Mouse (Mus musculus): Measurements from ENCODE around the gene Gm10944. TPM values are rescaled to one million over a fixed set of nuclear protein-coding genes. Genes with fewer than 3 reads are reported as not detected.
A peak's percentile ranks its signal among the peaks of the same experiment; 100 is the strongest.

The Gm10944 gene
- not detected in 2 replicates for polyA plus RNA-seq (2012; rRNA removed)

GRCm38 (mm10) chr10:10681048-10681447, at the start of gene Gm10944:
Gene Gm10944, plus strand, starts transcription at chr10:10681348.
- no peaks in the 10 kb centered on the region for H3K4me1 ChIP-seq (ENCODE audit: control insufficient read depth, insufficient read depth, low read length)
- no peaks in the 10 kb centered on the region for H3K36me3 ChIP-seq (ENCODE audit: control insufficient read depth, insufficient read depth, low read length)
- TF ChIP-seq POLR2A (IDR thresholded peaks at IDR 0.05; ENCODE audit: control insufficient read depth, low read depth, low read length) (no peak), CTCF (IDR thresholded peaks at IDR 0.05; ENCODE audit: control insufficient read depth, insufficient read depth, insufficient replicate concordance, low read depth, low read length) (no peak)
- no peak within 1 kb of the TSS for H3K4me3 ChIP-seq (ENCODE audit: control insufficient read depth, low read depth, low read length)
- no peaks in the 10 kb centered on the region for H3K27me3 ChIP-seq (ENCODE audit: control insufficient read depth, insufficient read depth, low read length)
- H3K27ac ChIP-seq (ENCODE audit: control insufficient read depth, insufficient read depth, low read depth, low read length): no peak within 1 kb of the TSS

DNA sequence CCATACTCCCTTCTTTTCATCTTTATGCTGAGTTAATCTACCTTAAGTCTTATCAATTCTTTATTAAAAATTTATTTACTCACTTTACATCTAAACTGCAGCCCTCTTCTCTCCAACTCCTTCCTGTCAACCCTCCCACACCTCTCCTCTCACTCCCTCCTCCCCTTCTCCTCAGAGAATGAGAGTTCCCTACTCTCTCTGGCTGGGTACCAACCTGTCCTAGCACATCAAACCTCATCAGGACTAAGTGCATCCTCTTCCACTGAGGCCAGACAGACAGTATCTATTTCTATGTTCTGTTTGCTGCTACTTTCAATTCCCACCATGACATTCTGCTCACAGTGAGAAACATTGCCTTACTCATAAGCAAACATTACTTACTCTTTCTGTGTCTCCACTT, 25.2 kb upstream of the Gm10944 start:
- H3K4me3 ChIP-seq (ENCODE audit: control insufficient read depth, low read depth, low read length): no peak overlapping the region
- no peaks in the 10 kb centered on the region for H3K36me3 ChIP-seq (ENCODE audit: control insufficient read depth, insufficient read depth, low read length)
- TF ChIP-seq CTCF (IDR thresholded peaks at IDR 0.05; ENCODE audit: control insufficient read depth, insufficient read depth, insufficient replicate concordance, low read depth, low read length) (no peak), POLR2A (IDR thresholded peaks at IDR 0.05; ENCODE audit: control insufficient read depth, low read depth, low read length) (no peak)
- no peaks in the 10 kb centered on the region for H3K27me3 ChIP-seq (ENCODE audit: control insufficient read depth, insufficient read depth, low read length)
- no peak overlapping the region for H3K27ac ChIP-seq (ENCODE audit: control insufficient read depth, insufficient read depth, low read depth, low read length)
- H3K4me1 ChIP-seq (ENCODE audit: control insufficient read depth, insufficient read depth, low read length): no peaks in the 10 kb centered on the region

DNA sequence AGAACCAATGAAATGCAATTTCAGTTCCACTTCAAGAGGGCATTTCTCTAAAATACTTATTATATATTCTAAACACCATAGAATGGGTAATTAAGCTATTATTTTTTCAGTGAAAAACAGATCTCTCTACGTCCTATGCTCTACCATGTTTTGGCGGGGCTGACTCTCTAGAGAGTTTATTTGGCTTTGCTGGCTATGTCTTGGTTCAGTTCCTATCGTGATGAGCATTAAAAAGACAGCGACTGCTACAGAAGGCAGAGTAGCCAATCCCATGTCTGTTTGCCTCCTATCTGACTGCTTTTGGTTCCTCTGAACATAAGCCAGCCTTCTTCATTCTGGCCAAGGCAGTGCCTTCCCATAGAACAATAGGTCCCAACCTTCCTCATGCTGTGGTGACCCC, 24.5 kb upstream of the Gm10944 start:
- TF ChIP-seq CTCF (IDR thresholded peaks at IDR 0.05; ENCODE audit: control insufficient read depth, insufficient read depth, insufficient replicate concordance, low read depth, low read length): no peak
- TF ChIP-seq POLR2A (IDR thresholded peaks at IDR 0.05; ENCODE audit: control insufficient read depth, low read depth, low read length): no peak
- H3K4me1 ChIP-seq (ENCODE audit: control insufficient read depth, insufficient read depth, low read length): no peaks in the 10 kb centered on the region
- H3K4me3 ChIP-seq (ENCODE audit: control insufficient read depth, low read depth, low read length): no peak overlapping the region
- H3K36me3 ChIP-seq (ENCODE audit: control insufficient read depth, insufficient read depth, low read length): no peaks in the 10 kb centered on the region
- H3K27me3 ChIP-seq (ENCODE audit: control insufficient read depth, insufficient read depth, low read length): no peaks in the 10 kb centered on the region
- H3K27ac ChIP-seq (ENCODE audit: control insufficient read depth, insufficient read depth, low read depth, low read length): no peak overlapping the region

GRCm38 (mm10) chr10:10659161-10659560, 22.0 kb upstream of the Gm10944 start:
- Histone ChIP-seq H3K27me3 (ENCODE audit: control insufficient read depth, insufficient read depth, low read length) (no peaks in the 10 kb centered on the region), H3K4me1 (ENCODE audit: control insufficient read depth, insufficient read depth, low read length) (no peaks in the 10 kb centered on the region), H3K36me3 (ENCODE audit: control insufficient read depth, insufficient read depth, low read length) (no peaks in the 10 kb centered on the region), H3K27ac (ENCODE audit: control insufficient read depth, insufficient read depth, low read depth, low read length) (no peak overlapping the region), H3K4me3 (ENCODE audit: control insufficient read depth, low read depth, low read length) (no peak overlapping the region)
- TF ChIP-seq CTCF (IDR thresholded peaks at IDR 0.05; ENCODE audit: control insufficient read depth, insufficient read depth, insufficient replicate concordance, low read depth, low read length): no peak
- TF ChIP-seq POLR2A (IDR thresholded peaks at IDR 0.05; ENCODE audit: control insufficient read depth, low read depth, low read length): no peak

DNA sequence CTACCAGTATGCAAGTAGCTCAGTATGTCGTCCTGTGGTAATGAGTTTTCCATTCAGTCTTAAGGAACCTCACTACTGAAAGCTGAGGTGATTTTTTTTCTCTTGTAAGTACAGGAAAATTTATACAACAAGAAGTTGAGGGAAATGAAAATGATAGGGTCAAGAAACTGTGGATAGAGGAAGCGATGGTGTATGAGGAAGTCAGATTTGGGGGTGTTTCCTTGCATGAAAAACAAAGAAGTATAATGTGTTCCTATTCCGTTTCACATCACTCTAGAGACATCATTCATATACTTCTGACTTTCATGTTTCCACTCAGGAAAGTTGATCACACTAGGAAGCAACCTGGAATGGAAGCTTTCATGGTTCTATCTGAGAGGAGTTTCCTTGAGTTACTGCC, 21.2 kb upstream of the Gm10944 start:
- TF ChIP-seq POLR2A (IDR thresholded peaks at IDR 0.05; ENCODE audit: control insufficient read depth, low read depth, low read length): no peak
- no peak for TF ChIP-seq CTCF (IDR thresholded peaks at IDR 0.05; ENCODE audit: control insufficient read depth, insufficient read depth, insufficient replicate concordance, low read depth, low read length)
- Histone ChIP-seq H3K4me1 (ENCODE audit: control insufficient read depth, insufficient read depth, low read length) (no peaks in the 10 kb centered on the region), H3K27ac (ENCODE audit: control insufficient read depth, insufficient read depth, low read depth, low read length) (no peak overlapping the region), H3K27me3 (ENCODE audit: control insufficient read depth, insufficient read depth, low read length) (no peaks in the 10 kb centered on the region), H3K4me3 (ENCODE audit: control insufficient read depth, low read depth, low read length) (no peak overlapping the region), H3K36me3 (ENCODE audit: control insufficient read depth, insufficient read depth, low read length) (no peaks in the 10 kb centered on the region)

GRCm38 (mm10) chr10:10688907-10689667, 7.9 kb downstream of the Gm10944 start:
- Histone ChIP-seq H3K27me3 (ENCODE audit: control insufficient read depth, insufficient read depth, low read length) (no peaks in the 10 kb centered on the region; the same call in 1 of the 2 replicates), H3K27ac (ENCODE audit: control insufficient read depth, insufficient read depth, low read depth, low read length) (no peak overlapping the region), H3K36me3 (ENCODE audit: control insufficient read depth, insufficient read depth, low read length) (no peaks in the 10 kb centered on the region), H3K4me3 (ENCODE audit: control insufficient read depth, low read depth, low read length) (peak overlapping the region; percentile 44), H3K4me1 (ENCODE audit: control insufficient read depth, insufficient read depth, low read length) (peaks cover 9% of the 10 kb centered on the region)
- TF ChIP-seq POLR2A (IDR thresholded peaks at IDR 0.05; ENCODE audit: control insufficient read depth, low read depth, low read length) (no peak), CTCF (IDR thresholded peaks at IDR 0.05; ENCODE audit: control insufficient read depth, insufficient read depth, insufficient replicate concordance, low read depth, low read length) (no peak)

- peaks cover 9% of the 10 kb centered on the region for H3K4me1 ChIP-seq (ENCODE audit: control insufficient read depth, insufficient read depth, low read length)
- H3K27me3 ChIP-seq (ENCODE audit: control insufficient read depth, insufficient read depth, low read length): no peaks in the 10 kb centered on the region; the same call in 1 of the 2 replicates
- H3K27ac ChIP-seq (ENCODE audit: control insufficient read depth, insufficient read depth, low read depth, low read length): no peak overlapping the region
- no peaks in the 10 kb centered on the region for H3K36me3 ChIP-seq (ENCODE audit: control insufficient read depth, insufficient read depth, low read length)
- H3K4me3 ChIP-seq (ENCODE audit: control insufficient read depth, low read depth, low read length): no peak overlapping the region
- TF ChIP-seq POLR2A (IDR thresholded peaks at IDR 0.05; ENCODE audit: control insufficient read depth, low read depth, low read length): no peak
- TF ChIP-seq CTCF (IDR thresholded peaks at IDR 0.05; ENCODE audit: control insufficient read depth, insufficient read depth, insufficient replicate concordance, low read depth, low read length): no peak
These were observed 8.6 kb downstream of the Gm10944 start for GRCm38 (mm10) chr10:10689668-10690223.
